Mouse (Mus musculus) ovary, adult 18-20 months (tissue): ENCODE results near the gene Ecpas.

Experiments
- DNase-seq: peaks from one replicate; pipeline ENCODE4 v3.0.0; 2022; ENCODE audit warnings: low spot score, mixed read lengths

Ecpas gene

GRCm38 (mm10) chr4:58911069-58911830 lies 1.3 kb downstream of the Ecpas start:
- peak; percentile 38 for DNase-seq

DNA sequence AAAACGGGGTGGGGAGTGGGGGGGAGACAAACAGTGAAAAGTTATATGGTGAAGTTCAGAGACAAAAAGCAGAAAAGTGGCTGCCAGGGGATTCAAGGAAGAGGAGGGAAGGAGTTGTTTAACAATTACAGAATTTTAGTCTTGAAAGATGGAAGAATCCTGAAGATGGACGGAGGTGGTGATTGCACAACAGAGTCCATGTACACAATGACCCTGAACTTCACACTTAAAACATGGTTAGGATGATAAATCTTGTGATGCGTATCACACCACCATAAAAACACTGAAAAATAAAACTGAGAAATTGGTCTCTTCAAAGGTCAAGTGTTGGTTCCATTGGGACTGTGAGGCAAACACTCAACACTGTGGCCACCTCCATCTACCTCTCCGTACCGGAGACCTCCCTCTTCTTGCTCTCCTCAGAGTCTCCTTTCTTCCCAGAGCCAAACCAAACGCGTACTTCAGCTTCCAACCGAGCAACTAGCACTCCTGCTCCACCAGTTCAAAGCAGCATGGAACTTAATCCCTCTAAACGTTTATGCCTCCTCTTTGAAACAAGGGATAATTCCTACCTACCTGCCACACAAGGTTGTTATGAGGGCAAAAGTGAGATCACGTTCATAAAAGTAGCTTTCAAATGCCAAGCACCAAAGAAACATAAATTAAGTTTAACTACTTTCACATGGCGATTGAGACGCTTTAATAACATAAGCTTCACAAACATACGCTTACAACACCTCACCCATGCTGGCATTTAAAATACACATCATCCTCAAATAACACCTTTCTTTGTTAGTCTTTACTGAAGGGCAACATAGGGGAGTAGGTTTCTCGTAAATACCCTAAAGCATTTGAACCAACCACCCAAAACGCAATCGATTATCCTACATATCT lies 2.1 kb downstream of the Ecpas start:
- no peak for DNase-seq

- DNase-seq: no peak
Observed at GRCm38 (mm10) chr4:58907453-58907852, 5.1 kb downstream of the Ecpas start.

- DNase-seq: no peak
Observed at GRCm38 (mm10) chr4:58898318-58898717, 14.2 kb downstream of the Ecpas start.

- DNase-seq: no peak
Observed at GRCm38 (mm10) chr4:58897436-58897835, 15.1 kb downstream of the Ecpas start.

DNA sequence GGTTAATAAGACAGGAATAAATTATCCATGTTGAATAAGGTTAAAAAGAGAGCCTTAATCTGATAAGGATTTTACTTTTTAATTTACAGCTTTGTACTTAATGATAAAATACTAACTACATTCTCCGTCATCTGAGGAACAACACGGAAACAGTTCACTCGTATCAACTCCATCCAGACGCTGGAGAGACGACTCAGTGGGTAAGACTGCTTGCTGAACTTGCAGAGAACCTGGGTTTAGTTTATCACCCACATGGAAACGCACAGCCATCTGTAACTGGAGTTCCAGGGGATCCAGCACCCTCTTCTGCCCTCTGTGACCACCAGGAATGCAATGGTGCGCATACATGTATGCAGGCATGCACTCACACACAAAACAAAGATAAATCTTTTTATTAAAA lies 18.1 kb downstream of the Ecpas start:
- no peak for DNase-seq

- no peak for DNase-seq
Observed at GRCm38 (mm10) chr4:58890035-58890782, 22.3 kb downstream of the Ecpas start.

DNA sequence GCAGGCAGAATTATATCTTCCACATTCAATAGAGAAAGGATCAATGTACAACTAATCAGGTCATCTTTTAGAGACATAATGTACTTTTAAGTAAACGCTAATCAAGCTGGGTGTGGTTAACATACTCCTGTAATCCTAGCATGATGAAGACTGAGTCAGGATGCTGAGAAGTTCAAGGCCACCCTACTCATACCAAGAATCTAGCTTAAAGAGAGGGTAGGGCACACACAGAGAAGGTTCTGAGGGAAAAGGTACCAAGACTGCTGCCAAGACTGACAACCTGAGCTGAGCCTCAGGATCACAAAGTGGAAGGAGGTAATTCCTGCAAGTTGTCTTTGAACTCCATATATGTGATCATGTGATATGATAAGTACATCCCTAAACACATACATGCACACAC lies 24.0 kb downstream of the Ecpas start:
- no peak for DNase-seq

DNA sequence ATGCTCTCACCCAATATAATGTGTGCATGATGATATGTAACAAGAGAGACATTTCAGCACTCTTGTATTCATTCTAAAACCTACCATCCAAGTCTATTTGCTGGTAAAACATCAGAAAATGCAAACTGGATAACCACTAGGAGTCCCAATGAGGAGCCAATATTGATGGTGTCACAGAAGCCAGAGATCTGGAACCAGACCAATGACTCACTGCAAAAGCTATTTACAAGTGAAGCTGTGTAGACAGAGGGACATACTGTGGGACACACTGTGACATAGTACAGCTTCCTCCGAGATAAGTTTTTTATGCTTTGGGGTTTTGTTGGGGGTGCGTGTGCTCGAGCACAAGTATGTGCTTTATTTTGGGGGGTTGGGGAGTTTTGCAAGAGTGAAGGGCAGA lies 24.9 kb downstream of the Ecpas start:
- no peak for DNase-seq

DNA sequence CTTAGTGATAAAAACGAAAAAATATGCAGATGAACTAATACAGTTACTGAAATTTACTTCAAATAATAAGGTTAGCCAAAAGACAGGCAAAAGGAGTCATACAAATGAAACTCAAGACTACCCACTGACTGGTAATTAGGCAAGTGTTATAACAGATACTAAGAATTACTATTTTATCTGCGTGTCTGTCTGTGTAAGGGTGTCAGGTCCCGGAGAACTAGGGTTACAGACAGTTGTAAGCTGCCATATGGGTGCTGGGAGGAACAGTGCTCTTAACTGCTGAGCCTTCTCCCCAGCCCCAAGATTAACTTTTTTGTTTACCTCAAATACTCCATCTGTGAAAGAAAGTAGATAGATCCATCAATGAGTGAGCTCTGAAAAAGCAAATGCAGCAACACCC lies 25.8 kb downstream of the Ecpas start:
- no peak for DNase-seq

GRCm38 (mm10) chr4:58885341-58885740 lies 27.2 kb downstream of the Ecpas start:
- DNase-seq: no peak

GRCm38 (mm10) chr4:58883841-58884240 lies 28.7 kb downstream of the Ecpas start:
- no peak for DNase-seq

- no peak for DNase-seq
Observed at GRCm38 (mm10) chr4:58874373-58874772, 38.2 kb downstream of the Ecpas start.

DNA sequence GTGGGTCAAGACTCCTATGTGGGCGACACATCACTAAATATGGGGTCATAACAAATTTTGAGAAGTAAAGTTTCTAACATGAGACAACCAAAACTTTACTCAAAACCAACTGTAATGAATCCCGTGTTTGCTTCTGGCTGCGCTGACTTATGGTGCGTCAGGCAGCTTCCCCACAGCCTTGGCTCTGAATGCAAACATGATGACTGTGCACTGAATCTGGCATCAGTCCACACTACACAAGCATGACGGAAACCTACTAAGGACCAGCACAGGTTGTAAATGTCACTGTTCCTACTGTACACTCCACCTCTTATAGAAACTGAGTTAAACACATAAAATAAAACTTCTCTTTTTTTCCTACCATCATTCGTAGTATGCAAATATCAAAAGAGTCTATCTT lies 45.3 kb downstream of the Ecpas start:
- no peak for DNase-seq

DNA sequence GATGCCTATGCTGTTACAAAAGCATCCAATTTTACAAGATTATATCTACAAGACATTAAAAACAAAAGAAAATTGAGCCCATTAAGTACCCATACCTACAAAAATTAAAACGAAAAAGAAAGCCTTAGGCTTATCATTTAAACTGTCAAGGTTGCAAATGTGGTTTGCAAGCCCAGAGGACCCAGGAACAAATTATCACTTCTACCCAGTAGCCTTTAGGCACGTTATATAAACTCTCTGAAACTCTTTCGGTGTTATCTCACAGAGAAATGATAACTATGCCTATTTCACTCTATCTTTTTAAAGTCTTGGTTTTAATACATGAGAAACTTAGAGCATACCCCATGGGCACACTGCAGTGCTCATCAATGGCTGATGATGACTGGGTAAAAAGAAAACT lies 79.6 kb downstream of the Ecpas start:
- DNase-seq: no peak

DNA sequence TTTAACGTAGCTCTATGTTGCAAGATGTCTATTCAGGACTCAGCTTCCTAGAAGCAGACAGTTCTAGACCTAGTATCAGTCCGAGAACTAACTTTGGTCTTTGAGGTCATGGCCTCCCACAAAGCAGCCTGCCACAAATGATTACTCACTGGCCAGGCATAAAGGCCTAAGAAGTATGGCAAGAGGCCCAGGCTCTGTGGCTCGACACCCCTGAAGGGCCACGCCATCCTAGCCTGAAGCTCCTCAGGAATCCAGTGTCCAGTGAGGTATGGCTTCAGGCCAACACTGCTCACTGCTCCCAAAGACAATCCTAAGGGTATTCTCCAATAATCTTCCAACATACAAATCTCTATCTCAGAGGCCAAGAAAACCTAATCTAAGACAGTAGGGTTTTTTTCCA lies 86.6 kb downstream of the Ecpas start:
- peak; percentile 64 for DNase-seq

GRCm38 (mm10) chr4:58787616-58788015 lies 124.9 kb downstream of the Ecpas start, which contains the start of gene Olfr267:
Gene Olfr267 (minus strand): TSS chr4:58787716.
- DNase-seq: no peak

GRCm38 (mm10) chr4:58786659-58787058 lies 125.9 kb downstream of the Ecpas start:
- DNase-seq: no peak

GRCm38 (mm10) chr4:58763417-58763816 lies 149.1 kb downstream of the Ecpas start:
- DNase-seq: no peak

DNA sequence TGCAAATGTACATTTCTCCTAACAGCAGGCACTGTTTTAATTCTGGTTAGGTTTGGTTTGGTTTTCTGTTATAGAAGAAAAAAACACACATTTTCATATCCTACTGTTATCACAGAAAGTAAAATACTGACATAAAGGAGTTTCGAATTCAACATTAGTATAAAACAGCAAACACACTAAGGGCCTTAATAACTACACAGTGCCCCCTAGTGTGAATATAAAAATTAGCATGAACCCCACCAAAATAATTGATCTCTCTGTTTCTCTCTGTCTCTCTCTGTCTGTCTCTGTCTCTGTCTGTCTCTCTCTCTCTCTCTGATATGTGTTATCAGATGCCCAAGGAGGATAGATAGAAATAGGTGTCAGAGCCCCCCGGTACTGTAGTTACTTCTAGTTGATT lies 163.0 kb downstream of the Ecpas start:
- no peak for DNase-seq

DNA sequence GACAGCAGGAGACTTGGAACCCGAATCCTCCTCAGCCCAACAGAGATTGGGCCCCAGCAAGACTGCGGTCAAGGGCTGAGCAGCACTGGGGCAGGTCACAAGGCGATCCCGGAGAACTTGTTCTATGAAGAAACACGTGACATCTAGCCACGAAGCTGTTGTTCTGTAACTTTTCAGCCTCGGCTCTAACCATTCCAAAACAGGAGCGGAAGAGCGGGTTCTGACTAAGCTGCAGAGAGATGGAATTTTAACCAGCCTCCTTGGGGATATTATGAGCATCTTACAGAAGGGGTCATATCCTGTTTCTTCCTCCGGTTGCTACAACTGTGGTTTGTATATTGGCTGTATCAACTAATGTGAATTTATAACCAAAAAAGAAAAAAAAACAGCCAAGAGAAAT lies 163.4 kb downstream of the Ecpas start:
- DNase-seq: peak; percentile 10
